In the genomic region with DNA sequence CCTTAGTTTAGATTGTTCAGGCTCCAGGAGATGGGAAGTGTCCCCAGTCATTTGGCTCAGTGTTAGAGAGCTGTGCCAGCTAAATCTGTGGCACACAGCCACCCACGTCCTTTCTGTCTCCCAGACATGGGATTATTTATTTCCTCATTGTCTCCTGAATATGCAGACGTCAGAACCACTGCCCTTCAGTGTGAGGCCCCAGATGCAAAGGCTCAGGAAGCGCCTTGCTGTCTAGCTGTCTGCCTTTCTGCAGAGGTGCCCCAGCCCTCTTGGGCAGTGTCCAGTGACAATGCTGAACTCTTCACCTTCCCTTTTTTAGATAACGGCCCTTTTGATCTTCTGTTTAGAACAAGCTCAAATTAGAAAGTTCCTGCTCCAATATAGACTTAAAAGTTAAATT, we compare ENCODE assay signal across 10 mouse cellular contexts.
A peak's percentile ranks its signal among the peaks of the same experiment; 100 is the strongest.
DNase-seq lines count a peak whose midpoint lies in the region; ATAC-seq lines count a peak whose summit lies in the region.
"Had no signal": no experiment of that assay in that cellular context is flagged by ENCODE, and none has a peak within 500 bp of the region (broad histone marks: within the 10 kb centered on the region; RNA-seq: fewer than 3 reads in every experiment).

No protein-coding gene starts in this region.

- H3K27me3 ChIP-seq in intestine, embryonic 15.5 days (replicated peaks) = no peaks in the 10 kb centered on the region
- no peaks in the 10 kb centered on the region for H3K27me3 ChIP-seq in neural tube, embryonic 15.5 days (replicated peaks)
- H3K27me3 ChIP-seq: hindbrain, embryonic 15.5 days; neural tube, embryonic 13.5 days had no signal

- peak; percentile 71 for ATAC-seq in intestine, embryonic 15.5 days
- ATAC-seq in neural tube, embryonic 15.5 days (ENCODE audit: low FRiP score) = peak; percentile 41; the same call in 1 of the 2 replicates

- H3K27ac ChIP-seq in intestine, embryonic 15.5 days = no peak overlapping the region
- no peak overlapping the region for H3K27ac ChIP-seq in neural tube, embryonic 15.5 days (replicated peaks)
- H3K27ac ChIP-seq: hindbrain, embryonic 15.5 days; neural tube, embryonic 13.5 days had no signal

- no peak overlapping the region for H3K4me3 ChIP-seq in intestine, embryonic 15.5 days (replicated peaks)
- no peak overlapping the region for H3K4me3 ChIP-seq in neural tube, embryonic 15.5 days (replicated peaks)
- H3K4me3 ChIP-seq: hindbrain, embryonic 15.5 days; neural tube, embryonic 13.5 days had no signal

- no peak overlapping the region for H3K4me2 ChIP-seq in intestine, embryonic 15.5 days (replicated peaks)
- no peak overlapping the region for H3K4me2 ChIP-seq in neural tube, embryonic 15.5 days
- H3K4me2 ChIP-seq: hindbrain, embryonic 15.5 days; neural tube, embryonic 13.5 days had no signal

- H3K4me1 ChIP-seq in intestine, embryonic 15.5 days (replicated peaks) = no peaks in the 10 kb centered on the region; the same call in 1 of the 2 replicates
- H3K4me1 ChIP-seq in neural tube, embryonic 15.5 days = no peaks in the 10 kb centered on the region

- 19% methylated on average over 4 of the region's 4 CpGs for WGBS in intestine, embryonic 15.5 days
- WGBS in neural tube, embryonic 15.5 days = 16% methylated on average over 4 of the region's 4 CpGs

- no peaks in the 10 kb centered on the region for H3K36me3 ChIP-seq in intestine, embryonic 15.5 days
- no peaks in the 10 kb centered on the region for H3K36me3 ChIP-seq in neural tube, embryonic 15.5 days
- H3K36me3 ChIP-seq: hindbrain, embryonic 15.5 days; neural tube, embryonic 13.5 days had no signal

- DNase-seq in embryo, embryonic 10 days (ENCODE audit: low spot score) = peak; percentile 51
- no peak for DNase-seq in embryo, embryonic 9.5 days (ENCODE audit: extremely low spot score)
- DNase-seq in adrenal gland, adult 8-10 months = peak; percentile 82
- DNase-seq in layer of hippocampus, postnatal 36 days = peak; percentile 47 to 52
- no peak for DNase-seq in thymus, postnatal 25 days
- DNase-seq in spleen, postnatal 10 days (ENCODE audit: low spot score in 2 of 2) = no peak

- H3K9ac ChIP-seq in intestine, embryonic 15.5 days = no peak overlapping the region
- H3K9ac ChIP-seq in neural tube, embryonic 15.5 days (replicated peaks) = no peak overlapping the region
- H3K9ac ChIP-seq: hindbrain, embryonic 15.5 days; neural tube, embryonic 13.5 days had no signal

- H3K9me3 ChIP-seq in intestine, embryonic 15.5 days = no peaks in the 10 kb centered on the region
- H3K9me3 ChIP-seq in neural tube, embryonic 15.5 days (replicated peaks) = no peaks in the 10 kb centered on the region
- H3K9me3 ChIP-seq: hindbrain, embryonic 15.5 days; neural tube, embryonic 13.5 days had no signal

Comparison
In these comparisons a context has a peak if more than half of its experiments do, and no peak if none do; other contexts are left out.
1. DNase-seq: peak in embryo, embryonic 10 days (single experiment), adrenal gland, adult 8-10 months (single experiment) and layer of hippocampus, postnatal 36 days (2 of 2); none in embryo, embryonic 9.5 days (single experiment), thymus, postnatal 25 days (single experiment) and spleen, postnatal 10 days (0 of 2).